Mouse (Mus musculus) MEL (cell line): ENCODE results near the gene Pink1. TPM values are rescaled to one million over a fixed set of nuclear protein-coding genes. Genes with fewer than 3 reads are reported as not detected.

Experiments
- DNase-seq: peaks from one replicate; pipeline ENCODE4 v3.0.0; 2011; ENCODE audit warnings: low read depth, low spot score
- H3K27ac ChIP-seq: 2 replicates; pipeline ENCODE4 v1.5.1; 2012; ENCODE audit warnings: low read depth, mild to moderate bottlenecking, control low read depth, low read length, moderate library complexity; ENCODE audit not compliant: control insufficient read depth
- H3K27me3 ChIP-seq, 2 experiments: fragments of 150-350 bp in 1 of 2; sonication (generic) in 1 of 2; 2 replicates each; pipeline ENCODE4 v1.6.1; 2012; ENCODE audit warnings: low read length in 2 of 2, mild to moderate bottlenecking in 2 of 2, improper control_type of control experiment in 1 of 2, moderate library complexity in 1 of 2; ENCODE audit not compliant: insufficient read depth in 2 of 2, control insufficient read depth in 1 of 2
- H3K36me3 ChIP-seq, 2 experiments: 2 replicates each; pipeline ENCODE4 v1.6.1; 2012 to 2014; ENCODE audit warnings: low read length in 2 of 2, improper control_type of control experiment in 1 of 2, inconsistent platforms in 1 of 2, mild to moderate bottlenecking in 1 of 2; ENCODE audit not compliant: insufficient read depth in 2 of 2, control insufficient read depth in 1 of 2
- H3K4me1 ChIP-seq, 2 experiments: fragments of 150-350 bp in 1 of 2; sonication (generic) in 1 of 2; 2 replicates each; pipeline ENCODE4 v1.6.1; 2012; ENCODE audit warnings: low read length in 2 of 2, improper control_type of control experiment in 1 of 2, mild to moderate bottlenecking in 1 of 2; ENCODE audit not compliant: insufficient read depth in 2 of 2, control insufficient read depth in 1 of 2
- H3K4me3 ChIP-seq, 2 experiments: fragments of 150-350 bp in 1 of 2; sonication (generic) in 1 of 2; 2 replicates each; pipeline ENCODE4 v1.5.1; 2012; ENCODE audit warnings: low read depth in 2 of 2, low read length in 2 of 2, mild to moderate bottlenecking in 2 of 2, moderate library complexity in 2 of 2, control low read depth in 1 of 2, improper control_type of control experiment in 1 of 2; ENCODE audit not compliant: control insufficient read depth in 1 of 2, insufficient read depth in 1 of 2
- H3K79me2 ChIP-seq: 2 replicates; pipeline ENCODE4 v1.6.1; 2012; ENCODE audit warnings: mild to moderate bottlenecking, low read length, moderate library complexity; ENCODE audit not compliant: control insufficient read depth, poor library complexity, insufficient read depth
- H3K9ac ChIP-seq: 2 replicates; pipeline ENCODE4 v1.6.1; 2012; ENCODE audit warnings: low read depth, mild to moderate bottlenecking, control low read depth, low read length, moderate library complexity; ENCODE audit not compliant: control insufficient read depth, poor library complexity, severe bottlenecking
- H3K9me3 ChIP-seq: fragments of 150-350 bp; sonication (generic); replicated peaks from 2 replicates; pipeline ENCODE4 v1.6.1; 2012; ENCODE audit warnings: mild to moderate bottlenecking, low read length, improper control_type of control experiment, moderate library complexity; ENCODE audit not compliant: insufficient read depth
- CHD2 ChIP-seq: IDR thresholded peaks from 2 replicates; pipeline ENCODE4 v1.6.1; 2011; ENCODE audit warnings: low read length, improper control_type of control experiment
- ELF1 ChIP-seq: IDR thresholded peaks from 2 replicates; pipeline ENCODE4 v1.6.1; 2014; ENCODE audit warnings: low read depth, mild to moderate bottlenecking, inconsistent platforms, low read length, improper control_type of control experiment, moderate library complexity
- ETS1 ChIP-seq: IDR thresholded peaks from 2 replicates; pipeline ENCODE4 v1.6.1; 2012; ENCODE audit warnings: low read depth, mild to moderate bottlenecking, inconsistent platforms, low read length, improper control_type of control experiment, moderate library complexity
- GABPA ChIP-seq: IDR thresholded peaks from 2 replicates; pipeline ENCODE4 v1.6.1; 2012; ENCODE audit warnings: low read depth, mild to moderate bottlenecking, inconsistent platforms, low read length, improper control_type of control experiment, moderate library complexity
- MAFK ChIP-seq: IDR thresholded peaks from 2 replicates; pipeline ENCODE4 v1.6.1; 2011; ENCODE audit warnings: low read depth, mild to moderate bottlenecking, low read length, improper control_type of control experiment, borderline replicate concordance
- MAX ChIP-seq: IDR thresholded peaks from 2 replicates; pipeline ENCODE4 v1.6.1; 2011; ENCODE audit warnings: low read length, improper control_type of control experiment
- MXI1 ChIP-seq: IDR thresholded peaks from 2 replicates; pipeline ENCODE4 v1.6.1; 2011; ENCODE audit warnings: mild to moderate bottlenecking, low read depth, low read length, improper control_type of control experiment
- MYC ChIP-seq: IDR thresholded peaks from 2 replicates; pipeline ENCODE4 v1.6.1; 2011; ENCODE audit warnings: low read depth, mild to moderate bottlenecking, low read length, improper control_type of control experiment, moderate library complexity
- POLR2AphosphoS5 ChIP-seq: IDR thresholded peaks from 2 replicates; pipeline ENCODE4 v1.6.1; 2012; ENCODE audit warnings: low read depth, borderline replicate concordance, mild to moderate bottlenecking, inconsistent platforms, low read length, moderate library complexity, mixed read lengths
- RAD21 ChIP-seq: IDR thresholded peaks from 2 replicates; pipeline ENCODE4 v1.6.1; 2011; ENCODE audit warnings: mild to moderate bottlenecking, low read depth, low read length, improper control_type of control experiment
- RCOR1 ChIP-seq: IDR thresholded peaks from 2 replicates; pipeline ENCODE4 v1.6.1; 2012; ENCODE audit warnings: low read depth, mild to moderate bottlenecking, inconsistent platforms, low read length, improper control_type of control experiment
- SIN3A ChIP-seq: IDR thresholded peaks from 2 replicates; pipeline ENCODE4 v1.6.1; 2012; ENCODE audit warnings: low read length, improper control_type of control experiment, inconsistent platforms
- UBTF ChIP-seq: IDR thresholded peaks from 2 replicates; pipeline ENCODE4 v1.6.1; 2012; ENCODE audit warnings: low read depth, mild to moderate bottlenecking, inconsistent platforms, low read length, improper control_type of control experiment, moderate library complexity, borderline replicate concordance; ENCODE audit not compliant: insufficient read depth
- USF1 ChIP-seq: IDR thresholded peaks from 2 replicates; pipeline ENCODE4 v1.6.1; 2014; ENCODE audit warnings: low read depth, mild to moderate bottlenecking, inconsistent platforms, low read length, improper control_type of control experiment, moderate library complexity
- USF2 ChIP-seq, 2 experiments: IDR thresholded peaks; 2 replicates each; pipeline ENCODE4 v1.6.1; 2011 to 2012; ENCODE audit warnings: improper control_type of control experiment in 2 of 2, low read length in 2 of 2, borderline replicate concordance in 1 of 2, inconsistent platforms in 1 of 2, low read depth in 1 of 2, mild to moderate bottlenecking in 1 of 2; ENCODE audit not compliant: insufficient read depth in 1 of 2
- ZKSCAN1 ChIP-seq: IDR thresholded peaks from 2 replicates; pipeline ENCODE4 v1.6.1; 2012; ENCODE audit warnings: low read depth, mild to moderate bottlenecking, inconsistent platforms, low read length, improper control_type of control experiment, moderate library complexity
- ZNF384 ChIP-seq: IDR thresholded peaks from 2 replicates; pipeline ENCODE4 v1.6.1; 2012; ENCODE audit warnings: low read depth, mild to moderate bottlenecking, inconsistent platforms, low read length, improper control_type of control experiment
- polyA plus RNA-seq, 2 experiments: library from polyadenylated mRNA; stranded (reverse) in 1 of 2; unstranded in 1 of 2; fragments of >175 nt in 1 of 2; fragments of >200 nt in 1 of 2; gene quantifications; 2 replicates each; pipeline versions ENCODE4 v1.2.1 to v1.2.4; 2012; ENCODE audit warnings: low replicate concordance in 2 of 2, low read depth in 1 of 2; ENCODE audit not compliant: insufficient read length in 2 of 2, insufficient read depth in 1 of 2, missing spikeins in 1 of 2
- total RNA-seq: library from RNA; depleted of rRNA; stranded (reverse); fragments of 300-350 nt; gene quantifications from 2 replicates; pipeline ENCODE4 v1.2.3, GENCODE M21; 2012

The Pink1 gene
- total and polyA plus RNA-seq, 3 experiments, result 21.2 to 22.1 TPM; not detected in 1

DNA sequence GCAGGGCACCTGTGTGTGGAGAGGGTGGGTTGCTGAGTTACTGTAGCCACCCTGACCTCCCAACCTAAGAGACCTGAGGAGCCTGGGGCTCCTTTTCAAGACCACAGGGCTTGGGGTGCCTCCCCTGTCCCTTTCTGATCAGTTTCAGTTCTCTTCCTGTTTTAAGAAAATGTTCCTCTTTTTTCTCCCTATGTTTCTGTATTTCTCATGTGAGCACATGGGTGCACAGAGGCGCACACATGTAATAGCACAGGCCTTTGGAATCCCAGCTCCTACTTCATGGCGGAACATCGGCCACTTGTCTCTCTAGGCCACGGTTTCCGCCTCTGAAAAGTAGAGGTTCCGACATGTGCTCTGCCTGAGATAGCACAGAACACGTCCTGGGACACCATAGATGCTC lies 37.4 kb downstream of the Pink1 start:
- TF ChIP-seq MXI1 (no peak), GABPA (no peak), USF1 (no peak), MYC (0 out of 2 replicates have a peak, but pooled peaks have one; percentile 52), MAX (0 out of 2 replicates have a peak, but pooled peaks have one; percentile 13)
- Histone ChIP-seq H3K36me3 (no peaks in the 10 kb centered on the region), H3K27me3 (no peaks in the 10 kb centered on the region), H3K9ac (no peak overlapping the region), H3K79me2 (no peaks in the 10 kb centered on the region), H3K9me3 (no peaks in the 10 kb centered on the region), H3K27ac (no peak overlapping the region), H3K4me3 (no peak overlapping the region), H3K4me1 (peaks cover 0 to 5% of the 10 kb centered on the region in 2 experiments; a peak in 2 of 4 replicates)
- no peak for DNase-seq

- Histone ChIP-seq H3K9ac (no peak overlapping the region), H3K27ac (no peak overlapping the region), H3K79me2 (no peaks in the 10 kb centered on the region), H3K4me3 (no peak overlapping the region), H3K9me3 (no peaks in the 10 kb centered on the region), H3K4me1 (peaks cover 0 to 5% of the 10 kb centered on the region in 2 experiments; a peak in 2 of 4 replicates), H3K27me3 (no peaks in the 10 kb centered on the region), H3K36me3 (no peaks in the 10 kb centered on the region)
- DNase-seq, result no peak
- TF ChIP-seq CHD2 (no peak), ZNF384 (no peak), ZKSCAN1 (no peak), MXI1 (no peak), RCOR1 (no peak), MYC (no peak), UBTF (no peak), SIN3A (no peak), ETS1 (no peak), ELF1 (no peak), USF2 (IDR thresholded peaks at IDR 0.05; ENCODE audit: borderline replicate concordance in 1 of 2, insufficient read depth in 1 of 2, low read depth in 1 of 2, low read length in 2 of 2) (no peak), RAD21 (no peak), POLR2AphosphoS5 (no peak), MAFK (no peak)
These were observed 39.7 kb downstream of the Pink1 start for GRCm38 (mm10) chr4:138286411-138286810.
